Comparison of ENCODE assay signal across 8 mouse cellular contexts in genomic region chr6:17463434-17464280, GRCm38 (mm10). TPM values are rescaled to one million over a fixed set of nuclear protein-coding genes. Genes with fewer than 3 reads are reported as not detected.
DNase-seq lines count a peak whose midpoint lies in the region; ATAC-seq and TF ChIP-seq lines count a peak whose summit lies in the region.

Gene Met (plus strand): TSS chr6:17463800.

- peak within 1 kb of the TSS; percentile 84 for H3K4me2 ChIP-seq in forebrain, embryonic 16.5 days (ENCODE audit: low read length)
- peak within 1 kb of the TSS; percentile 99 for H3K4me2 ChIP-seq in hindbrain, embryonic 11.5 days (replicated peaks; ENCODE audit: low read depth, low read length)
- H3K4me2 ChIP-seq in limb, embryonic 13.5 days (replicated peaks) = peak within 1 kb of the TSS; percentile 89
- H3K4me2 ChIP-seq in midbrain, embryonic 13.5 days (replicated peaks) = peak within 1 kb of the TSS; percentile 99

- no peak for TF ChIP-seq CTCF in testis, adult 2 months (IDR thresholded peaks at IDR 0.05; ENCODE audit: control insufficient read depth, insufficient read depth, insufficient replicate concordance, low read depth, low read length)

- ATAC-seq in forebrain, embryonic 16.5 days = peak; percentile 82
- peak; percentile 92 for ATAC-seq in hindbrain, embryonic 11.5 days (ENCODE audit: low FRiP score)
- ATAC-seq in limb, embryonic 13.5 days (ENCODE audit: low FRiP score, low read depth) = peak; percentile 83
- ATAC-seq in midbrain, embryonic 13.5 days = peak; percentile 94

- DNase-seq in Muller cell, postnatal 12 days (ENCODE audit: inconsistent ontology term) = peak; percentile 84
- peak; percentile 80 for DNase-seq in adrenal gland, postnatal 10 days
- peak; percentile 69 for DNase-seq in hindbrain, embryonic 11.5 days (ENCODE audit: low spot score)
- no peak for DNase-seq in layer of hippocampus, postnatal 14 days (ENCODE audit: low spot score in 2 of 2)

- peaks cover 3% of the 10 kb centered on the region for H3K27me3 ChIP-seq in forebrain, embryonic 16.5 days (replicated peaks; ENCODE audit: control insufficient read depth, insufficient read depth, low read length)
- H3K27me3 ChIP-seq in hindbrain, embryonic 11.5 days (ENCODE audit: control insufficient read depth, insufficient read depth, low read length) = peaks cover 27% of the 10 kb centered on the region
- H3K27me3 ChIP-seq in limb, embryonic 13.5 days = peaks cover 49% of the 10 kb centered on the region
- H3K27me3 ChIP-seq in midbrain, embryonic 13.5 days = peaks cover 51% of the 10 kb centered on the region
- H3K27me3 ChIP-seq in testis, adult 2 months (ENCODE audit: control insufficient read depth, insufficient read depth, low read length) = no peaks in the 10 kb centered on the region

- H3K27ac ChIP-seq in forebrain, embryonic 16.5 days (ENCODE audit: low read length) = no peak within 1 kb of the TSS
- no peak within 1 kb of the TSS for H3K27ac ChIP-seq in hindbrain, embryonic 11.5 days (ENCODE audit: low read depth, low read length)
- no peak within 1 kb of the TSS for H3K27ac ChIP-seq in limb, embryonic 13.5 days
- no peak within 1 kb of the TSS for H3K27ac ChIP-seq in midbrain, embryonic 13.5 days
- H3K27ac ChIP-seq in testis, adult 2 months (ENCODE audit: control insufficient read depth, insufficient read depth, low read depth, low read length) = no peak within 1 kb of the TSS

- TF ChIP-seq POLR2A in testis, adult 2 months (IDR thresholded peaks at IDR 0.05; ENCODE audit: control insufficient read depth, low read depth, low read length) = no peak

- no peaks in the 10 kb centered on the region for H3K9me3 ChIP-seq in forebrain, embryonic 16.5 days (ENCODE audit: control insufficient read depth, low read length)
- H3K9me3 ChIP-seq in hindbrain, embryonic 11.5 days (ENCODE audit: control insufficient read depth, low read length) = no peaks in the 10 kb centered on the region
- H3K9me3 ChIP-seq in limb, embryonic 13.5 days = no peaks in the 10 kb centered on the region
- H3K9me3 ChIP-seq in midbrain, embryonic 13.5 days = no peaks in the 10 kb centered on the region

- H3K9ac ChIP-seq in forebrain, embryonic 16.5 days (replicated peaks; ENCODE audit: low read depth, low read length) = peak within 1 kb of the TSS; percentile 61
- peak within 1 kb of the TSS; percentile 52; the same call in 1 of the 2 replicates for H3K9ac ChIP-seq in hindbrain, embryonic 11.5 days (ENCODE audit: low read depth, low read length)
- peak within 1 kb of the TSS; percentile 60 for H3K9ac ChIP-seq in limb, embryonic 13.5 days
- peak within 1 kb of the TSS; percentile 69 for H3K9ac ChIP-seq in midbrain, embryonic 13.5 days (replicated peaks)

- H3K4me3 ChIP-seq in forebrain, embryonic 16.5 days (replicated peaks; ENCODE audit: low read length) = peak within 1 kb of the TSS; percentile 53
- H3K4me3 ChIP-seq in hindbrain, embryonic 11.5 days (ENCODE audit: low read depth, low read length) = peak within 1 kb of the TSS; percentile 63
- peak within 1 kb of the TSS; percentile 67 for H3K4me3 ChIP-seq in limb, embryonic 13.5 days
- peak within 1 kb of the TSS; percentile 74 for H3K4me3 ChIP-seq in midbrain, embryonic 13.5 days (replicated peaks)
- H3K4me3 ChIP-seq in testis, adult 2 months (ENCODE audit: control insufficient read depth, low read depth, low read length) = peak within 1 kb of the TSS; percentile 66

- H3K4me1 ChIP-seq in forebrain, embryonic 16.5 days (replicated peaks; ENCODE audit: control insufficient read depth, insufficient read depth, low read length) = peaks cover 17% of the 10 kb centered on the region
- H3K4me1 ChIP-seq in hindbrain, embryonic 11.5 days (replicated peaks; ENCODE audit: control insufficient read depth, insufficient read depth, low read length) = peaks cover 3% of the 10 kb centered on the region; the same call in 1 of the 2 replicates
- H3K4me1 ChIP-seq in limb, embryonic 13.5 days = peaks cover 10% of the 10 kb centered on the region
- peaks cover 15% of the 10 kb centered on the region for H3K4me1 ChIP-seq in midbrain, embryonic 13.5 days (replicated peaks)
- peaks cover 11% of the 10 kb centered on the region; the same call in 1 of the 2 replicates for H3K4me1 ChIP-seq in testis, adult 2 months (ENCODE audit: control insufficient read depth, insufficient read depth, low read length)

- no peaks in the 10 kb centered on the region for H3K36me3 ChIP-seq in forebrain, embryonic 16.5 days (ENCODE audit: control insufficient read depth, insufficient read depth)
- no peaks in the 10 kb centered on the region for H3K36me3 ChIP-seq in hindbrain, embryonic 11.5 days (ENCODE audit: control insufficient read depth, insufficient read depth, low read length)
- no peaks in the 10 kb centered on the region for H3K36me3 ChIP-seq in limb, embryonic 13.5 days
- H3K36me3 ChIP-seq in midbrain, embryonic 13.5 days = no peaks in the 10 kb centered on the region
- no peaks in the 10 kb centered on the region for H3K36me3 ChIP-seq in testis, adult 2 months (ENCODE audit: control insufficient read depth, insufficient read depth, low read length)

- under 1% methylated on average over 69 of the region's 78 CpGs for WGBS in forebrain, embryonic 16.5 days
- under 1% methylated on average over 63 of the region's 78 CpGs for WGBS in hindbrain, embryonic 11.5 days
- WGBS in limb, embryonic 13.5 days = under 1% methylated on average over 53 of the region's 78 CpGs
- under 1% methylated on average over 77 of the region's 78 CpGs for WGBS in midbrain, embryonic 13.5 days

RNA-seq across cellular contexts. Expression of gene Met, which starts in this region (rescaled TPM):
- 10 to 100 TPM; 13.0 to 17.5 TPM for total RNA-seq in adrenal gland, postnatal 10 days (2021)
- 3.4 TPM in 2 replicates for polyA plus RNA-seq in forebrain, embryonic 16.5 days (2015; fragmentation: Nextera tagmentation; extraction: Ambion mirVana)
- 1.9 and 2.2 TPM in 2 replicates for polyA plus RNA-seq in hindbrain, embryonic 11.5 days (2014; fragmentation: Nextera tagmentation; extraction: Ambion mirVana)
- 3.9 and 4.4 TPM in 2 replicates for polyA plus RNA-seq in limb, embryonic 13.5 days (2015; fragmentation: Nextera tagmentation; extraction: Ambion mirVana)
- 0.89 TPM in 2 replicates for polyA plus RNA-seq in midbrain, embryonic 13.5 days (2015; fragmentation: Nextera tagmentation; extraction: Ambion mirVana)
- 0.35 and 0.40 TPM in 2 replicates for polyA plus RNA-seq in testis, adult 2 months (2012; rRNA removed)
- total RNA-seq in layer of hippocampus, postnatal 14 days (2021) = 1 to 10 TPM; 6.5 to 6.7 TPM

Comparison
In these comparisons a context has a peak if more than half of its experiments do, and no peak if none do; other contexts are left out.
1. Peak in ATAC-seq, H3K4me3 ChIP-seq, H3K9ac ChIP-seq and H3K4me2 ChIP-seq in midbrain, embryonic 13.5 days; RNA of the gene not detected or under 1 TPM.
2. DNase-seq: peak in Muller cell, postnatal 12 days (single experiment), adrenal gland, postnatal 10 days (single experiment) and hindbrain, embryonic 11.5 days (single experiment); none in layer of hippocampus, postnatal 14 days (0 of 2).
3. Peak in every context shown above with its lines, with median percentiles within 50 percentile points of each other: ATAC-seq, H3K4me2 ChIP-seq, H3K4me3 ChIP-seq and H3K9ac ChIP-seq.